Mouse (Mus musculus) MN1 (cell line): ENCODE measurements around the gene Fads2.

Source experiments
- DNase-seq: peaks from one replicate; pipeline ENCODE4 v3.0.0-alpha.2; 2016; ENCODE audit warnings: low spot score

Fads2 gene

DNA sequence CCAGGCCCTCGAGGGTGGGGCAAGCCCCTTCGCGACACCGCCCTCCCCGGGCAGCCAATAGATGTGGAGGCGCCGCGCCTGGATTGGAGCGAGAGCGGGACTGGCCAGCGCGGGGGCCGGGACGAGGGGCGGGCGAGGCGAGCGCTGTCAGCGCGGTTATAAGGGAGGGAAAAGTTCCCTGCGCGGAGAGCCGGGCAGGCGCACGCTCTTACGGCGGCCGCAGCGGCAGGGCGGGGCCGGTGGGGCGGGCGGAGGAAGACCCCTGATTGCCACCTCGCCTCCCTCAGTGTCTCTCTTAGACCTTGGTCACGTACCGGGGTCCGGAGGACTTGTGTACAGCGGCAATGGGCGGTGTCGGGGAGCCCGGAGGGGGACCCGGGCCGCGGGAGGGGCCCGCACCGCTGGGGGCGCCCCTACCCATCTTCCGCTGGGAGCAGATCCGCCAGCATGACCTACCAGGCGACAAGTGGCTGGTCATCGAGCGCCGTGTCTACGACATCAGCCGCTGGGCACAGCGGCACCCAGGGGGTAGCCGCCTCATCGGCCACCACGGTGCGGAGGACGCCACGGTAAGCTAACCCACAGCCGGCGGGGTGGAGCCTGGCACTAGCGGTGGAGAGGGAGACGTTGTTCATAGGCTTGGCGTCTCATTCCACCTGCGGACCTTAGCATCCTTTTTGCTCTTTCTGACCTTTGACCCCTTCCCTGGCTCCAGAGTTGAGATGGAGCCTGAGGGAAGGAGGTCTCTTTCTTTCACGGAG lies 60.0 kb downstream of the Fads2 start, which contains the start of gene Fads3:
Gene Fads3, plus strand, starts transcription at position 182 of the 761 bp plus-strand sequence.
- DNase-seq: peak; percentile 73

DNA sequence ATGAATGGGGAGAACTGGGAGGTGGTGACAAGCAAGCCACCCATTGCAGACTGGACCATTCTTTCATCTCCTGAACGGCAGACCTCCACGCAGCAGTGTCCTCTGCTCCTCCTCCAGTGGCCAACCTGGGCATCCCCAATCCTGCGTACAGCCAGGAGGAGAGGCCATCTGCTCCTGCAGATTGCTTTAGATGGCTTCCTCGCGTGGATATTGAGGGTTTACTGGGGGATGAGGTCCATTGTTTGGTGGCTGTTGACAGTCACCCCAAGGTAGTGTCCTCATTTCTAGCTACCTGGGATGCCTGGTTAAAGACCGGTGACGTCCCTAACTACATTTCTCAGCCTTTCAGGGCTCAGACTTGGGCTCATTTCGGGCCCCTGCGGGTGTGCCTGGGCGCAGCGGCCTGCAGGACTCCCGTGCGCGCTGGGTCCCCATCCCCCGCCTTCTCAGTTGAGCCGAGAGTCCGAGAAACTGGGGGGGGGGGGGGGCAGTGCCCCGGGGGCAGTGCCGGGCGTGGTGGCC lies 60.6 kb downstream of the Fads2 start:
- no peak for DNase-seq

DNA sequence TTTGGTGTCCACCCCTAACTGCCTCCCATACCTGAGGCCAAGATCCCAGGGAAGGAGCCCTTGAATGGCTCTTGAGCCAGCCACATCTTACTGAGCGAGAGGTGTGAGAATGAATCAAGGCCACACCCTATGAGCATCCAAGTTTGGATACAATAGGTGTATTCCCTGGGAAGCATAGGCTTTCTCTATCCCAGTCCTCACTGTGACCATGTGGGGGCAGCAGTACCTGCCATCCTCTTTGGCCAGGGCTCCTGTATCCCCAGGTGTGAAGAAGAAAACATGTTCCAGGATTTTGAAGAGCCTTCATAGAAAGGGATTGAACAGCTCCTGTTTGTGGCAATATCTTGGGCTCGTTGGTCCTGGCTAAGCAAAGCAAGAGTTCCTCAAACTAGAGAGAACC lies 61.9 kb downstream of the Fads2 start:
- DNase-seq: no peak

DNA sequence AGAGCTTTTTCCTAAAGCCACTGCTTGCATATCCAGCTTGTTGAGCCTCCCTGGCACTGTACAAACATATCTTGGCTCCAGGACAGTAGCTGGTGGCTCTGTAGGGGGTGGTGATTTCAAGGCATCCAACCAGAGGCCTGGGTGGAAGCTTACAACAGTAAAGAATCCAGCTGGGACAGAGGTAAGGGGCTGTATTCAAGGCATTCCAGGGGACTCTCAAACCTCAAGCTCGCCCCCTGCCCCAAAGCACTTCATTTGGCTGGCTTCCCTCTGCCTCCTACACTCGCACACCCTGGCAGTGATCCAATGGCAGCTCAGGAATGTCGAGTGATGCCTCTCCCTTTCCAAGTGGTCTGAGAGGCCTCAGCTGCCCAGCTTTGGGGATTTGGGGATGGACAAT lies 62.6 kb downstream of the Fads2 start:
- peak; percentile 20 for DNase-seq

DNA sequence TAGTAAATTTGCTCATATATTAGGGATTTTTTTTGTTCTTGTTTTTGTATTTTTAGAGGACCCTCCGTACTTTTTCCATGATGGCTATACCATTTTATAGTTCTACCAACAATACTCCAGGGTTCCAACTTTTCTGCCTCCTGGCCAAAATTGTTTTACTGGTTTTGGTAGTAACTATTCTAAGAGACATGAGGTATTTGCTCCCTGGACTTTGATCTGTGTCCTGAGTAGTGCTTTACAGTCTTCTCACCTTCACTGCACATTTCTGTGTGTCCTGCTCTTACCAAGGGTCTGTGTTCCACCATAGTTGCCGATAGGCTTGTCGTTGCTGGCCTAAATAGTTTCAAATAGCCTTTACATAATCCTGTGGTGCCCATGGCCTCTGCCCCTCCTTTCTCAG lies 63.2 kb downstream of the Fads2 start:
- DNase-seq: no peak

DNA sequence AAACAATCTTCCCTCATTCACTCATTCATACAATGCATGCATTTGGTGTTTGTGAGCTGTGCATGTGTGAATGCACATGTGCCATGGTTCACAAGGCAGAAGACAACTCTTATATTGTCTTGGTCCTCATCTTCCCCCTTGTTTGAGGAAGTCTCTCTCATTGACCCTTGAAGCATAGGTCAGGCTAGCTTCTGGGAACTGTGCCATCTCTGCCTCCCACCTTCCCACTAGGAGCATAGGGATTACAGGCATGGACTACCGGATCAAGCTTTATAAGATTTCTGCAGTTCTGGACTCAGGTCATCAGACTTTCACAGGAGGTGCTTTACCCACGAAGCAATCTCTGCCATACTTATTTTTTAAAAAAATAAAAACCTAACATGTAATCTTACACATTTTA lies 64.0 kb downstream of the Fads2 start:
- no peak for DNase-seq

DNA sequence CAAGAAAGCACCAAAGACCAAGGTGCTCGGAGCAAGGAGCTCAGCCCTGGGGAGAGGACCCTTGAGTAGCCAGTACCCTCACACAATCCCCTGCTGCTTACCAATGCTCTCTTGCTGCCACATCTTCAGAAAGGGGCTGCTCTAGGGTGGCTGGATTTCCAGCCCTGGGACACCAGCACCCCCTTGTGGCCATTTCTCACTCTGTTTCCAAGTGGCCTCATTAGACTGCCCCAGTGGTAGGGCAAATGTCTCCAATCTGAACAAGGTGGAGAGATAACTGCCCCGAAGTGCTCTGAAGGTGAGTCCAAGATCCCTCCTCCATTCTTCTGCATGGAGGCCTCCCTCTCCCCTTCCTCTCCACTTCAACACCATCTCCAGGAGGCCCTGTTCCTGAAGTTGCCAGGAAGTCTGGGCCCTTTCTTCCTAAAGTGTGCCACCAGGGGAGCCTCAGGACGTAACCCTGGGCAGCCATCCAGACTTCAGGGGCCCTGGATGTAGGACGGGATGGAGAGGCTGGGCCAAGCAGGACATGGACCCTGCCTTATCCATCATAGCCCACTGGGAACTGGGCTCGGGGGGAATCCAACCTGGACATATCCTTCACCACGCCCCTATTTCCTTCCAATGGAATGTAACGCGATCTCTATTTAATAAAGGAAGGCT lies 66.6 kb downstream of the Fads2 start:
- DNase-seq: peak; percentile 73

DNA sequence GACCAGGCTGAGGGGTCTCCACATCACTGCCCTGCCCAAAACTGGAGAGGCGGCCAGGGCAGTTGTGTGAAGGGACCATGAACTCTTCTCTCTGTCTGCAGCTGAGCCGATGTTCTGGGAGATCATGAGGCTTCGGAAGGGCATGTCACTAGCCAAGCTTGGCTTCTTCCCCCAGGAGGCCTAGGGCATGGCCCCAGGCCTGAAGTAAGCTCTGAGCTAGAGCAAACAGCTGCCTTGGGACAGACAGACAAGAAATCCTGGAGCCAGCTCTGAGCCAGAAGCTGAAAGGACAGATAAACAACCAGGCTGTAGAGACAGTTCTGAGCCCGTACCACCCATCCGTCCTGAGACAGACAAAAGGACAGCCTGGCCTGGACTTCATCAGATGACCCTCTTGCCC lies 67.2 kb downstream of the Fads2 start:
- no peak for DNase-seq

DNA sequence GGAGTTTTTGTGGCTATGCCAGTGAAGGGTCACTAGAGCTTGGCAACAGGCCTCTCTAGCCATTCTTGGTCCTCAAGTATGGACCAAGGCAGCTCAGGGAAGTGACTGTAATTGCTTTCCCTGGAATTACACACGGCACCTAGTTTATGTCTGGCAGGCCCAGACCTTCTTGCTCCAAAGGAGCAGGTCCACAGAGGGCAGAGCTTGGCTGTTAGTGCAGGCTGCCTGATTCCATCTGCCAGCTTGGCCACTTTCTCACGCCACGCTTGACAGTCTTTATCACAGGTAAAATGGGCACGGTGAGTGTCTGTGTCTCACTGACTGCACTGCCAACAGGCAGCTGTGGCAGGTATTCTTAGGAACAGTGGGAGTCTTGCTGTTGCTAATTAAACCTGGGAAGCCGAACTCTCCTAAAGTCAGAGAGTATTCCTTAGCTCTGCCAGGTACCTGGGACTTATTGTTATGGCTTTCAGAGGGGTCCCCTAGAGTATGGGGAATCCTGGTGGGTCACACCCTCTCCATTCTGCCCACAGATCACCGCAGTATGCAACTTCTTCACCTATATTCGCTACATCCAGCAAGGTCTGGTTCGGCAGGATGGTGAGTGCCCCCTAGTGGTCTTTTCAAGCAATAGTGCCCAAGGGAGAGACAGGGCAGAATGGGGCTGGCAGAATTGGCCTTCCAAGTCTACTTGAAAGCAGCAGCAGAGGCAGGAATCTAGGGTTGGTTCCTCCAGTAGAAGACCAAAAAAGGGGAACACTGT lies 68.2 kb downstream of the Fads2 start:
- DNase-seq: peak; percentile 60

DNA sequence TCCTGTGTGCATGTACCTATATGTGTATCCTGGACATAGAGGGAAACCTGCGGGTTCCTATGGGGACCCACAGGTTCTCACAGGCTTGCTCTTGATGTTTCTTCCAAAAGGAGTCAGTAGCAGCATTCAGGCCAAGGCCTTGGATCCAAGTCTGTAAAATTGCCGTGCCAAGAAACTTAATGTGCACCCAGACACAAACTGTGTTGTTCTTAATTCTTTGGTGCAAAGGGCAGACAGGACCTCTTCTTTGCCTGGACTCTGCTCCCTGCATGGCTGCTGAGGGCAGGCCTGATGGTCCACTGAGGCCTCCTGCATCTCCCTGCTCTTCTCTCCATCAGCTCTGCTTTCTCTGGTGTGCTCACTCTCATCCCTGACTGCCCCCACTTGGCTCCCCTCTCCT lies 71.8 kb downstream of the Fads2 start:
- DNase-seq: no peak

DNA sequence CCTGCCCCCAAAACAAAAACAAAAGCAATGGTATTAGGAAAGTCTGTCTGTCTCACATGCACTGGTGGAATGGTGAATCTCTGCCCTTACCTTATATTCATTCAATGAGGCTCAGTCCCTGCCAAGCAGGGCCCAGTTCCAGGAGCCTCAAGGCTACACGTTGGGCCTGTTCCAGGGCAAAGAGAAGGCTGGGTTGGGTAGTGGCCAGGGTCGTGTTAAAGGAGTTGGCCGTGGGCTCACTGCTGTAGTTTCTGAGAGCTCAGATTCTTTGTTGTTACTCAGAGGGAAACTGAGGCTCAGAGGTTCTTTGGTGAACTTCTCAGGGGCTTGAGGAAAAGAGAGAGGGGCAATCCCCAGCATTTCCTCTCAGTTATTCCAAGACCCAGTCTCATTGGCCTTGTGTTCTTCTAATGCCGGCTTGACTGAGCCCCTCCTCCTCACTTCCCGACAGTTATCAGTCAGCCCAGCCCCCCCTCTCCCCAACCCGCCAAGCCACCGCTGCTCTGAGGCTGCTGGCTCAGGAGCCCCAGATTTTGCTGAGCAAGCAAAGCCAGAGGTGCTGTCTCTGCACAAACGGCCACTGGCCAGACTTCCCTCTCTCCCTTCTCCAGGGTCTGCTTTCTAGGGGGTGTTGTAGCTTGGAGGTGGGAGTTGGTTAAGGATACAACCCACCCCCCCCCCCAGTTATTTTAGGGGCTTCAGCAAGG lies 76.2 kb downstream of the Fads2 start:
- DNase-seq: no peak

DNA sequence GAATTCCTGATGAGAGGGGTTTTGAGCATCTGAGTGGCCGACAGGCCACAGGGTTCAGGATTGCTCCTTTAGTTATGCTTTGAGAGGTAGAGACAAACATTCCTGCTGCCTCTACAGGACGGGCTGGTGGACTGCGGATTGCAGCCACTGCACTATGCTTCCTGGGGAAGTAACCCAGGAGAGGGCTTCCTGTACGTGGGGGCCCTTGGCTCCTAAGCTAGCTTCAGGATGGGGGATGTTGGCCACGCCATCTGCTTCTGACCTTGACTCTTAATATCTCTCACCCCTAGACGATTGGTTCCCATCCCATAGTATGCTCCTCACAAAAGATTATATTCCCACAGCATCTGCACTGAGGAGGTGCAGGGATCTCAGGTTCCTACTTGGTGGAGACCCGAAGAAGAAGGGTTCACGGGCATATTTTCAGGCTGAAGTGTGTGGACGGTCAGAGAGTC lies 78.2 kb downstream of the Fads2 start:
- no peak for DNase-seq

DNA sequence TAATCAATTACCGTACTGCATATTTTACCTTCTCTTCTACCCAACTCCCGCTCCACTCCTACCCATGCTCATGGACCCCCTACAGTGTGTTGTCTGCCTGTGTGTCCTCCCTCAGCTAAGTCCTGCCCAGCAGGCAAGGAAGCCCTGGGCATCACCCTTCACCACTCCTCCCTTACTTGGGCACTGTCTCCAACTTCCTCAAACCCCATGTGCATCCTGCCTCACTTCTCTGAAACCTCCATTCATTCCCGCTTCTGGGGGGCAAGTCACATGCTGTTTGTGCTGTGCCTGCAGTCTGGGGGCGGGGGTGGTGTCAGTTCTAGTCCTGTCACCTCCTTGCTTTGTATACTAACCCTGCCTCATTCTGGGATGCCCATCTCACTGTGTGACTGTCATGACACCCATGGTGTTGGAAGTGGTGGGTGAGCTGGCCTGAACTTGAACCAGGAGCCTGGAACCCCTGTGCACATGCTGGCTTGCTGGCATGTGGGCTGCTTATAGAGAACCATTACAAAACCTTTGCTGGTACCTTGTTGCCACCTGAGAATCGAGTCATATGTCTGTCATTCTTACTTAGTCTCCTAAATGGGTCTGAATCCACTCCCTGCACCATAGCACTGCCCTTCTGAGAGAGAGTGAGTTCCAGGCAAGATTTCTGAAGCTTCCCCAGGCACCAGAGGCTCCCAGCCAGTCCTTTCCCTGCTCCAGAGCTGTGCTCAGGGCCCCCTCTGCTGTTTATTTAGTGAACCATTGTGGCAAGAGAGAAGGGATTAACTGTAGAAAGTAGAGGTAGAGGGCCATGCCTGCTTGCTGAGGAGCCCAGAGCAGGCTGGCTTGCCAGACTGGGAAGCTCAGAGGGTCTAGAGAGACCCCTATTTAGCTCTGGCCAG lies 78.9 kb downstream of the Fads2 start:
- DNase-seq: peak; percentile 44

DNA sequence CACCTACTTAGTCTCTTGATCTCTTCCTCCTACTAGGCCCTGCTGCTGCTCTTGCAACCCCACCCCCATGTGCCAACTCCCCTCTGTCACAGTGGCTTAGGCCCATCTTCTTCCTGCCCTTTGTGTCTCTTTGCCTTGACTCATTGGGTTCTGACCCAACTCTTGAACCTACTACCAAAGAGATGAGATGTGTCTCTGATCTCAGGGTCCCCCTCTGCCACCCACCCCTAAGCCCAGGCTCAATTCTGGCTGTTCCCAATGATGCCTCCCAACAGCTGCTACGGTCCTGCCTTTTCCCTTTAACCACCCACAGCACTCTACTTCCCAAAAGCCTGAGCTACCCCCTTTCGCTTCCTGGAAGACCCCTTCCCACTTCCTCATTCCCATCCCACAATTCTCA lies 79.6 kb downstream of the Fads2 start:
- DNase-seq: no peak

DNA sequence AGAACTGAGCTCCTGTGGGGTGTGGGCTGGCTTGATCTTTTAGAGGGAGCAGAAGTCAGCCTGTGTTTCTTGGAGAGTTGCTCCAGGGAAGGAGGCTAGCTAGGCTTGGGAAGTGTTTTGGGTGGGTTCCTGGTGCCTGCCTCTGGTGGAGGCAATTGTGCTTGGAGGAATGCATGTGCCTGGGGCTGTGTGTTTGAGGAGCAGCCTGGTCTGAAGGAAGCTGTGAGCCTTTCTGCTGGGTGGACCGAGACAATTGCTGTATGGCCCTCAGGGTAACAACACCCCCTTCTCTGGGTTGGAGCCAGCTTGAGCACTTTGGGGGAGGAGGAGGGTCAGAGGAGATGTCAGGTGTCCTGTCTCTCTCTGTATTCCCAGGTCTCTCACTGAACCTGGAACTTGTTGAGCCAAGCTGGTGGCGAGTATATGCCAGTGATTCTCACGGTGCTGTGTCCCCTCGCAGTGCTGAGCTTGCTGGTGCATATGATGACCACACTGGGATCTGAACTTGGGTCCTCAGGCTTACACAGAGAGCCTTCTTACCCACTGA lies 82.3 kb downstream of the Fads2 start:
- no peak for DNase-seq

DNA sequence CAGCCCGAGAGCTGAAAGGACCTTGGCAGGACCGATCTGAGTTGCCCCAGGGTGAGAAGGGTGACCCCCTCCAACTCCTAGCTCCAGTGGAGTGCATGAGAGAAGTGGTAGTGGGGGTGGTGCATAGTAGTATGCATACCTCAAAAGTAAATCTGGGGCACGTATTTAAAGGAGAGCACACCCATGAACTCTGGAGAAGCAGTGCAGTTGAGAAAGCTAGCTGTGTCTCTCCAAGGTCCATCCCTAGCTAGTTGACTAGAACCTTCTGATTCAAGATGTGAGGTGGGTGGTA lies 83.1 kb downstream of the Fads2 start:
- DNase-seq: no peak

DNA sequence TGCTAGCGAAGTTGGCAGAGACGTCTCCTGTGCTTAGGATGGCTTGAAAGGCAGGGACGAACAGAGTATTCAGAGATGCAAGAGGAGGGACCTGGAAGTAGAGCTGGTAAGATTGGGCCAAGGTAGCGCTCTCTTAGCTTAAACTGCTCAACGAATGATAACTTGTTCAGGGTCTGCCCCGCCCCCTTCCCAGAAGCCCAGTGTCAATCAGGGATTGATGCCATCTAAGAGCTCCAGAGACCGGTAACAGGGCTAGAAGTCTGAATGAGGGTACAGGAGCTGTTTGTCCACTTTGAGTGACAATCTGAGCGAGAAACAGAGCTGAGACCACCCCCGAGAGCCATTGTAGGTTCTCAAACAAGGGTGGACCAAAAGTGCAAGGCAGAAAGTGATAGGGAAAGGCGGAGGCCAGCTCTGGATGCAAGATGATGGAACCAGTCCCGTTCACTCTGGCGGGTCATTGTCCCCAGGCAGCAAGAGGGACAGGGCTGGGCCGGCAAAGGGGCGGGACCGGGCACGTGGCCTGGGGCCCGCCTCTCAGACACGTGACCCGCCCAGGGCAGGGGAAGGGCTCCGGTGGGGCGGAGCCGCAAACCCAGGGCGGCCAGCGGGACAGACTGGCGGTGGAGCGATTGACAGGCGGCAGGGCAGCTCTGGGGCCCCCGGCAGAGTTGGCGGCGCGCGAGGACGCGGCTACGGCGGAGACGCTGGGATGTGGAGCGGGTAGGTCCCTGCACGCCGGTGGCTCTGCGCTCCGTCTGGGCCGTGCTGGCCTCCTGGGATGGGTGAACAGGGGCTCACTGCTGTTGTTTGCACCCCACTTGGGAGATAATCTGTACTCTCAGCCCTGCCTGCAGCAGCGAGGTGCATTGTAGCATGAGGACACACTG lies 83.7 kb downstream of the Fads2 start:
- DNase-seq: peak; percentile 70

DNA sequence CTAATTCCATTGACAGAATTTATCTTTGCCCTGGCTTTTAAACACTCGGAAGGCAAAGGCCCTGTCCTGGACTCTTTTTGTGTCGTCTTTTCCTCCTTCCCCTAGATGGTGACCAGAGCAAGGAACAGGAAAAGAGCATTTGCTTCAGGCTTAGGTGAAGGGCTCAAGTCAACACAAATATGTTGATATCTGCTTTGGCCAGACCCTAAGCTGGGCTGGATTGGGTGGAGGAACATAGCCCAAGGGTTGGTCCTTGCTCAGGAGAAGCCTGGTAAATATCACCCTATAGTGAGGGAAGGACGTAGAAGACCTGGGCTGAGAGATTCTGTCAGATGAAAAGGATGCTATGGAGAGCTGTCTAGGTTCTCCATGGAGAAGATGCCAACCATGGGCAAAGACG lies 85.4 kb downstream of the Fads2 start:
- DNase-seq: no peak

DNA sequence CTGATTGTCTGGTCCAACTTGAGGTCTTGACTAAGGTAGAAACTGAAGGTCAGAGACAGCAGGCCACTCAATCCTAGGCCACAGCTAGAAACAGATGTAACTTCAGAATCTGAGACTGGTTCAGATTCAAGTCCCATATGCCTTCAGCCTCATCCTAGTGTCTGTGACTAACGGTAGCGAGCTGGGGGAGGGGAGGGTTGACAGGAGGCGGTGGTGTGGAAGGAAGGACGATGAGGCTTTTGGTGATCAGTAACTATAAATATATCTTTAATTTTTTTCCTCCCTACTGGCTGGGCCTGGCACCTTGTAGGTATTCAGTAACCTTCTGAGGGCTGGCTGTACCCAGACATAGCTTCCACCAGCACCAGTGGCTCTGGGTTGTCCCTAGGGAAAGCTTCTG lies 86.1 kb downstream of the Fads2 start:
- no peak for DNase-seq

DNA sequence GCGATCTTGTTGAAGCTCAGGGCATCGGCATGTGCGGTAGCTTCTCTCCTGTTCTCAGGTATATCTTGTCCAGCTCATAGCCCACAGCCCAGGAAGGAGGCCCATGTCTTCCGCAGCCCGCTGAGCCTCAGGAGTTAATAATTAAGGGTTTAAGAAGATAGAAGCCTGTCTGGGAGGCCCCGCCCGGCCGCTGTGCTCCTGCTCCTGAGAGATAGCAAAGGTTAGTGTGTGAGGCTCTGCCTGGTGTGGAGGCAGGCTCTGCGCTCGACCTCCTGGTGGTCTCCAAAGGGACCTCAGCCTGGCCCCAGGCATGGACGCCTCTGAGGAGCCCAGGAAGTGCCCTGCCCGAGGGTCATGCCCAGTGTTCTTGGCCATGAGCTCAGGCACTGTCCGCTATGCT lies 86.7 kb downstream of the Fads2 start:
- DNase-seq: no peak
